Mouse (Mus musculus): ENCODE data around the gene Acox1. TPM values are rescaled to one million over a fixed set of nuclear protein-coding genes. Genes with fewer than 3 reads are reported as not detected.

The Acox1 gene
- polyA plus RNA-seq, 1 experiment from 2014 or later = 65.6 TPM

DNA sequence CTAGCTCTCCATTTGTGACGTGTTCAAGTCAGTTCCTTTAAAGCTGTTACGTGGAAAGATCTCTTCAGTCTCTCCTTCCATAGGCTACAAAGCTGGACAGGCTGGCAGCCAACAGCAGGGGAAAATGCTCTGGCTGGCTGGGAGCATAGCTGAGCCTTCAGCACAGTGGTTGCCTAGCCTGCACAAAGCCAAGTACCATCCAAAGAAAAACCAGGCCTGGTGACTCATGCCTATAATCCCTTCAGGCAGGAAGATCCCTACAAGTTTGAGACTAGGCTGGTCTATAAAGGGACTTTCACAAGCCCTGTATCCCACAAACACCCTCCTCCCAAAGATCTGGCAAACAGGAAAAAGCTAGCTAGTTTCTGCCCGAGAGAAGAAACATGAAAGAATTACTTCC lies 13.0 kb downstream of the Acox1 start:
- H3K27ac ChIP-seq (ENCODE audit: low read depth, low read length) = no peak overlapping the region
- no peaks in the 10 kb centered on the region for H3K4me1 ChIP-seq (ENCODE audit: control insufficient read depth, insufficient read depth, low read length)
- H3K9me3 ChIP-seq (ENCODE audit: control insufficient read depth, low read length) = no peaks in the 10 kb centered on the region
- H3K27me3 ChIP-seq (ENCODE audit: control insufficient read depth, insufficient read depth, low read length) = no peaks in the 10 kb centered on the region
- H3K36me3 ChIP-seq (ENCODE audit: control insufficient read depth, insufficient read depth, low read length) = peaks cover 32% of the 10 kb centered on the region
- ATAC-seq (ENCODE audit: low read depth) = no peak
- WGBS = 87% methylated on average over 3 of the region's 3 CpGs
- H3K4me2 ChIP-seq (ENCODE audit: low read depth, low read length) = no peak overlapping the region
- H3K4me3 ChIP-seq (ENCODE audit: low read depth, low read length) = no peak overlapping the region
- no peak overlapping the region for H3K9ac ChIP-seq (replicated peaks; ENCODE audit: low read depth, low read length)

DNA sequence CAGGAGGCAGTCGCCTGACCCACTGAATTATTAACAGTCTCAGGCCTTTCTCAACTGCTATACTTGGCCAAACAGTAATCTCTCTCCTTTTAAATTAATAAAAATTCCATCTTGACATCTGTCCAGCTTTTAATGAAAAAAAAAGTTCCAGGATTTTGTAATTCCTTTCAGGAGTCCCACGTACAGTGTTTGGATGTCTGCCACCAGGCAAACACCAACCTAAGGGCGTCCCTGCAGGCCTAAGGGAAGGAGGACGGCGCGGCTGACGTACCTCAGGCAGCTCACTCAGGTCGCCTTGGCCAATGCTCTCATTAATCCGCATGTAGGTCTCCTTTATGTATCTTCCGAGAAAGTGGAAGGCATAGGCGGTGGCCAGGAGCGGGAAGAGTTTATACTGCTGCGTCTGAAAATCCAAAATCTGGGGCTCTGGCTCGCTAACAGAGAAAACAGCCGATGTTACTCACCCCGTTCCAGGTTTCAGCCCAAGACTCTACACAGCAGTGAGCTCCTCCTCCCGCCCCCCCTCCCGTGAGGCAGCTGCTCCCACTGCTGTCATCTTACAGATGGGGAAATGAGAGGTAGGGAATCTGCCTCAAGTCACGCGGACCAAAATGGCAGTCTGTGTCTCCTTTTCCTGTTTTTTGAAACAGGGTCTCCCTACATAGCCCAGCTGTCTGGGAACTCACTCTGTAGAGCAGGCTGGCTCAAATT lies 20.3 kb downstream of the Acox1 start:
- no peaks in the 10 kb centered on the region for H3K4me1 ChIP-seq (ENCODE audit: control insufficient read depth, insufficient read depth, low read length)

DNA sequence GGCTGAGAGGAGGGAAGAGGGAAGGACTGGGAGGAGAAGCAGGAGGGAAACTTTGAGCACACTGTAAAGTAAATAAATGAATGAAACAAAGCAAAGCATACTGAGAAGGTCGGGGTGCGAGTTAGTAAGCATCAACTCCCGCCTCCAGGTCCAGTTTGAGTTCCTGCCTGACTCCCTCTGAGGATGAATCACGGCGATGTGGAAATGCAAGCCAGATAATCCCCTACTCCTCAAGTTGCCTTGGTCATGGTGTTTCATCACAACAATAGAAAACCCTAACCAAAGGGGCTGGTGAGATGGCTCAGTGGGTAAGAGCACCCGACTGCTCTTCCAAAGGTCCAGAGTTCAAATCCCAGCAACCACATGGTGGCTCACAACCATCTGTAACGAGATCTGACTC lies 22.8 kb downstream of the Acox1 start:
- no peak overlapping the region for H3K9ac ChIP-seq (replicated peaks; ENCODE audit: low read depth, low read length)
- H3K9me3 ChIP-seq (ENCODE audit: control insufficient read depth, low read length) = no peaks in the 10 kb centered on the region
- no peak overlapping the region for H3K4me2 ChIP-seq (ENCODE audit: low read depth, low read length)
- no peaks in the 10 kb centered on the region for H3K27me3 ChIP-seq (ENCODE audit: control insufficient read depth, insufficient read depth, low read length)
- WGBS = 95% methylated on average over 7 of the region's 7 CpGs
- H3K36me3 ChIP-seq (ENCODE audit: control insufficient read depth, insufficient read depth, low read length) = peaks cover 75% of the 10 kb centered on the region
- ATAC-seq (ENCODE audit: low read depth) = no peak
- no peak overlapping the region for H3K4me3 ChIP-seq (ENCODE audit: low read depth, low read length)
- no peak overlapping the region for H3K27ac ChIP-seq (ENCODE audit: low read depth, low read length)
- H3K4me1 ChIP-seq (ENCODE audit: control insufficient read depth, insufficient read depth, low read length) = no peaks in the 10 kb centered on the region

More for the DNA sequence above, 20.3 kb downstream of the Acox1 start:
- 90% methylated on average over 20 of the region's 20 CpGs for WGBS
- Histone ChIP-seq H3K36me3 (ENCODE audit: control insufficient read depth, insufficient read depth, low read length) (peaks cover 61% of the 10 kb centered on the region), H3K27ac (ENCODE audit: low read depth, low read length) (no peak overlapping the region), H3K4me2 (ENCODE audit: low read depth, low read length) (no peak overlapping the region), H3K4me3 (ENCODE audit: low read depth, low read length) (no peak overlapping the region), H3K9ac (replicated peaks; ENCODE audit: low read depth, low read length) (no peak overlapping the region), H3K27me3 (ENCODE audit: control insufficient read depth, insufficient read depth, low read length) (no peaks in the 10 kb centered on the region), H3K9me3 (ENCODE audit: control insufficient read depth, low read length) (no peaks in the 10 kb centered on the region)
- no peak for ATAC-seq (ENCODE audit: low read depth)

DNA sequence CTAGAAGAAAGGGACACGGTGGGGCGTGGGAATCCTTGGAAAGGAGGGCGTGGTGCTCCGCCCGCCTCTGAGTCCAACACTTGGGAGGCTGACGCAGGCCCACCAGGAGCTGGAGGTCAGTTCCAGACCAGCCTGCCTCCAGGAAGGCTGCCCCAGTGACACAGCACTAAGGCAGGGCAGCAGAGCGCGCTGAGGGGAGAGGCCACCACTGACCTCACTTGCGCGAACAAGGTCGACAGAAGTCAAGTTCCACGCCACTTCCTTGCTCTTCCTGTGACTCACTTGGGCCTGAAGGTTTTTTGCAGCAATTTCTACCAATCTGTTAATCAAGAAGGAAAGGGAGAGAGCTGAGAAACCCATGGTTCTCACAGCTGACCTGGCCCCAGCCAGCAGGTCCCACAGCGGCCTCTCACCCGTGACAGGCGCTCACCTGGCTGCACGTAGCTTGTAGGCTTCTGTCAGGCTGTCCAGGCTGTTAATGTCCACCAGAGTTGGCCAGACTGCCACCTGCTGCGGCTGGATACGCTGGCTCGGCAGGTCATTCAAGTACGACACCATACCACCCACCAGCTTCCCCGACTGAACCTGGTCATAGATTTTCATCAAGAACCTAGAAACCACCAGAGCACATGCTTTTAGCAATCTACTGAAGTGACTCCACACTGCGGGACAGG lies 23.9 kb downstream of the Acox1 start:
- WGBS = 94% methylated on average over 22 of the region's 22 CpGs
- Histone ChIP-seq H3K4me2 (ENCODE audit: low read depth, low read length) (no peak overlapping the region), H3K36me3 (ENCODE audit: control insufficient read depth, insufficient read depth, low read length) (peaks cover 69% of the 10 kb centered on the region), H3K27ac (ENCODE audit: low read depth, low read length) (no peak overlapping the region), H3K4me1 (ENCODE audit: control insufficient read depth, insufficient read depth, low read length) (no peaks in the 10 kb centered on the region), H3K27me3 (ENCODE audit: control insufficient read depth, insufficient read depth, low read length) (no peaks in the 10 kb centered on the region), H3K4me3 (ENCODE audit: low read depth, low read length) (no peak overlapping the region), H3K9ac (replicated peaks; ENCODE audit: low read depth, low read length) (no peak overlapping the region), H3K9me3 (ENCODE audit: control insufficient read depth, low read length) (no peaks in the 10 kb centered on the region)
- ATAC-seq (ENCODE audit: low read depth) = no peak

DNA sequence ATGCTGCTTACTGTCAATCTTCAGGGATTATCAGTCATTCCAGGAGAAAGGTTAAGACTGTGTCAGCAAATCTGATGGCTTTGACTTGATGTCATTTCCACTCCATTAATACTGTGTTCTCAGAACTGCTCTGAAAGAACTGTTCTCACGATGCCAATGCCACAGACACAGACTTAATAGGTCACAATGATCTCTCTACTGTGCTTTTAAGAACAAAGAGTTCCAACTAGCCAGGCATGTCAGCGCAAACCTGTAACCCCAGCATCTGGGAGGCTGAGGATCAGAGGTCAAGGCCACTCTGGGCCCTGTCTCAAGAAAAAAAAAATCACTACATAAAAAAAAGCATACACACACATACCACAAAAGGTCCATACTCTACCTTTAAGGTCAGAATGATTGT lies 26.9 kb downstream of the Acox1 start:
- Histone ChIP-seq H3K9ac (replicated peaks; ENCODE audit: low read depth, low read length) (no peak overlapping the region), H3K36me3 (ENCODE audit: control insufficient read depth, insufficient read depth, low read length) (peaks cover 47% of the 10 kb centered on the region), H3K4me2 (ENCODE audit: low read depth, low read length) (no peak overlapping the region), H3K27ac (ENCODE audit: low read depth, low read length) (no peak overlapping the region), H3K9me3 (ENCODE audit: control insufficient read depth, low read length) (no peaks in the 10 kb centered on the region), H3K4me1 (ENCODE audit: control insufficient read depth, insufficient read depth, low read length) (peaks cover 6% of the 10 kb centered on the region), H3K27me3 (ENCODE audit: control insufficient read depth, insufficient read depth, low read length) (no peaks in the 10 kb centered on the region), H3K4me3 (ENCODE audit: low read depth, low read length) (no peak overlapping the region)
- WGBS = 84% methylated on average over 2 of the region's 2 CpGs
- ATAC-seq (ENCODE audit: low read depth) = no peak

DNA sequence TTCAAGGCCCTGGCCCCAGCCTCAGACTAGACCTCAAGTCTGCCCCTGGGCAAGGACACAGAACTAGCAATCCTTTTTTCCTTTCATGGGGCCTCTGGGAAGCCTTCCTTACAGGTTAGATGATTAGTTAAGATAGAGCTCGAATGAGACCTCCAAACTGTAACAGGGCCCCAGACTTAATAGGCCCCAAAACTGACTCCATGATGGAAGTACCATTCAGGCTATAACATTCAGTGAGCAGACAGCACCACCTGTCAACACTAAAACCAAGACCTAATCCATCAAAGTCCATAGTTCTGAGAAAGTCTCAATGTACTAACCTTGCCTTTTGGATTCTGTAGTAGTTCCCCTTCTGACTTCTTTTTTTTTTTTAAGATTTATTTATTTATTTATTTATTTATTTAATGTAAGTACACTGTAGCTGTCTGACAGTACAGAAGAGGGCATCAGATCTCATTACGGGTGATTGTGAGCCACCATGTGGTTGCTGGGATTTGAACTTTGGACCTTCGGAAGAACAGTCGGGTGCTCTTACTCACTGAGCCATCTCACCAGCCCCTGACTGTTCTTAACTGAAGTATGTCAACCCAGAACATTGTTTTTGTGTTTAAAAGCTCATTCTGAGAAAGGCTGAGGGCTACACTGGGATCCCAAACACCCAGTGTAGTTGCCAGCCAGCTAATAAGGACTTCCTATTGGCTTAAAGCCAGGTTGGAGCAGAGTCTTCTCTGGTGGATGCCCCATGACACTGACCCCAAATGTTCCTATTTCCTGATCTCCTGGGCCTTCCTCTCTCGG lies 28.6 kb downstream of the Acox1 start:
- H3K4me3 ChIP-seq (ENCODE audit: low read depth, low read length) = no peak overlapping the region
- ATAC-seq (ENCODE audit: low read depth) = no peak
- no peak overlapping the region for H3K9ac ChIP-seq (replicated peaks; ENCODE audit: low read depth, low read length)
- H3K36me3 ChIP-seq (ENCODE audit: control insufficient read depth, insufficient read depth, low read length) = peaks cover 39% of the 10 kb centered on the region
- no peak overlapping the region for H3K4me2 ChIP-seq (ENCODE audit: low read depth, low read length)
- H3K27ac ChIP-seq (ENCODE audit: low read depth, low read length) = no peak overlapping the region
- peaks cover 14% of the 10 kb centered on the region for H3K4me1 ChIP-seq (ENCODE audit: control insufficient read depth, insufficient read depth, low read length)
- H3K27me3 ChIP-seq (ENCODE audit: control insufficient read depth, insufficient read depth, low read length) = no peaks in the 10 kb centered on the region
- no peaks in the 10 kb centered on the region for H3K9me3 ChIP-seq (ENCODE audit: control insufficient read depth, low read length)
- 83% methylated on average over 5 of the region's 5 CpGs for WGBS

DNA sequence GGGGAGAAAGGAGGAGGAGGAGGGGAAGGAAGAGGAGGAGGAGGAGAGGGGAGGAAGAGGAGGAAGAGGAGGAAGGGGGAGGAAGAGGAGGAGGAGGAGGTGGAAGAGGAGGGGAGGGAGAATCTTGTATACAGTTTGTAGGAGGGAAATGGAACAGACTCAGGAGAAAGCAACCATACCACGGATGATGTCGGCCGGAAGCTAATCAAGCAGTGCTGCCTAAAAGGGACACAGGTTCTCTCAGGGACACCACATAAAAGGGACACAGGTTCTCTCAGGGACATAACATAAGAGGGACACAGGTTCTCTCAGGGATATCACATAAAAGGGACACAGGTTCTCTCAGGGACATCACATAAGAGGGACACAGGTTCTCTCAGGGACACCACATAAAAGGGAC lies 29.6 kb downstream of the Acox1 start:
- Histone ChIP-seq H3K4me3 (ENCODE audit: low read depth, low read length) (no peak overlapping the region), H3K27me3 (ENCODE audit: control insufficient read depth, insufficient read depth, low read length) (no peaks in the 10 kb centered on the region), H3K4me2 (ENCODE audit: low read depth, low read length) (no peak overlapping the region), H3K36me3 (ENCODE audit: control insufficient read depth, insufficient read depth, low read length) (peaks cover 32% of the 10 kb centered on the region), H3K9me3 (ENCODE audit: control insufficient read depth, low read length) (no peaks in the 10 kb centered on the region), H3K4me1 (ENCODE audit: control insufficient read depth, insufficient read depth, low read length) (peaks cover 14% of the 10 kb centered on the region), H3K27ac (ENCODE audit: low read depth, low read length) (no peak overlapping the region), H3K9ac (replicated peaks; ENCODE audit: low read depth, low read length) (no peak overlapping the region)
- 88% methylated on average over 3 of the region's 3 CpGs for WGBS
- no peak for ATAC-seq (ENCODE audit: low read depth)

DNA sequence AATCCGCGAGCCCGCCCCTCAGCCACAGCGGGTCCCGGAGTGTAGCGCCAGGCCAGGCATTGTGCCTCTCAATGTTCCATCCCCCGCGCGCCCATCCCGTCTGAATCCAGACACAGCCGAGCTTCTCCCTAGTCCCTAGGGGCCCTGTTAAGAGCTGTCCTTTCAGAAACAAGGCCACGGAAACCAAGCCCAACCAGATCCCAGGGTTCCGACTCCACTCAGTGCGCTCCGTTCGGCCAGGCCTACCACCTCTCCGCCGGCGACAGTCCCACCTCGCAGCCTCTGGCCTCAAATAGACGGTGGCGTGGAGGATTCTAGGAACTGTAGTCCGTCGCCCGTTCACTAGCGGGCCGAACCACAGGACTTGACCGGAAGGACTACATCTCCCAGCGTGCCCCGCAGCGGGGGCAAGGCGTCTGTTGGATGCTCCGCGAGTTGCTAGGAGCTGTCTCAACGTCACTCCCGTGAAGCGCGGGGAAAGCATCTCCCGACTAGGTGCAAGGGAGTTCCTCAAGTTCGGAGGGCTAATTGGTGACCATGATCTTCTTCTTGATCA lies 30.9 kb downstream of the Acox1 start, which contains the start of gene Fbf1:
Fbf1 (minus strand) TSS at position 283 of the 556 bp plus-strand sequence.
- no peaks in the 10 kb centered on the region for H3K27me3 ChIP-seq (ENCODE audit: control insufficient read depth, insufficient read depth, low read length)
- peaks cover 21% of the 10 kb centered on the region for H3K36me3 ChIP-seq (ENCODE audit: control insufficient read depth, insufficient read depth, low read length)
- peak; percentile 98 for ATAC-seq (ENCODE audit: low read depth)
- under 1% methylated on average over 39 of the region's 40 CpGs for WGBS
- no peaks in the 10 kb centered on the region for H3K9me3 ChIP-seq (ENCODE audit: control insufficient read depth, low read length)
- H3K27ac ChIP-seq (ENCODE audit: low read depth, low read length) = peak within 1 kb of the TSS; percentile 88
- peaks cover 20% of the 10 kb centered on the region for H3K4me1 ChIP-seq (ENCODE audit: control insufficient read depth, insufficient read depth, low read length)
- peak within 1 kb of the TSS; percentile 67 for H3K4me3 ChIP-seq (ENCODE audit: low read depth, low read length)
- H3K9ac ChIP-seq (replicated peaks; ENCODE audit: low read depth, low read length) = peak within 1 kb of the TSS; percentile 91
- H3K4me2 ChIP-seq (ENCODE audit: low read depth, low read length) = peak within 1 kb of the TSS; percentile 87
